Mouse (Mus musculus) G1E (cell line): ENCODE measurements around the gene Lrrc4c.

Experiments
- CTCF ChIP-seq: IDR thresholded peaks from 2 replicates; pipeline ENCODE4 v1.5.1; 2012; ENCODE audit warnings: low read depth, low read length, inconsistent platforms, mixed read lengths
- GATA1 ChIP-seq: IDR thresholded peaks from 2 replicates; pipeline ENCODE4 v1.6.1; 2012; ENCODE audit warnings: borderline replicate concordance, low read length, inconsistent platforms, mixed read lengths
- GATA2 ChIP-seq: IDR thresholded peaks from 2 replicates; pipeline ENCODE4 v1.6.1; 2012; ENCODE audit warnings: low read depth, low read length, inconsistent platforms, borderline replicate concordance
- POLR2AphosphoS5 ChIP-seq: IDR thresholded peaks from 2 replicates; pipeline ENCODE4 v1.6.1; 2012; ENCODE audit warnings: low read depth, low read length, inconsistent platforms; ENCODE audit not compliant: insufficient replicate concordance
- TAL1 ChIP-seq: conservative IDR thresholded peaks from 2 replicates; pipeline ENCODE4 v1.6.1; 2012; ENCODE audit warnings: low read depth, low read length, inconsistent platforms, mixed read lengths

DNA sequence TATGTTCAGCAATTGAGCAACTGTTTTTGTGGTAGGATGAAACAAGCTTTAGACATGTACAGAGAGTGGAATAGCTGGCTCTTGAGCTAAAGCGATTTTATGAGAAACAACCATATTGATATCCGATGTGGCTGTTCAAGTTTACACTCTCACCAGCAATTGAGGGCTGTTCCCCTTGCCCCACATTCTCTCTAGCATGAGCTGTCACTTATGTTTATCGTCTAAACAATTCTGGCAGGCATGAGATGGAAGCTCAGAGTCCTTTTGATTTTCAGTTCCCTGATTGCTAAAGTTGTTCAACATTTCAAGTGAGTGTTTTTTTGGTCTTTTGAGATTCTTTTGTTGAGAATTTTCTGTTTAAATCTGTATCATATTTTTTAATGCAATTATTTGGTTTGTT is 976.2 kb downstream of the Lrrc4c start:
- TF ChIP-seq CTCF (no peak), TAL1 (no peak), GATA1 (no peak), POLR2AphosphoS5 (no peak), GATA2 (no peak)
